Mouse (Mus musculus) heart, embryonic 14.5 days (tissue): ENCODE results near the gene Trim65. TPM values are rescaled to one million over a fixed set of nuclear protein-coding genes. Genes with fewer than 3 reads are reported as not detected.
A peak's percentile ranks its signal among the peaks of the same experiment; 100 is the strongest.

Source experiments
- ATAC-seq: fragments of 200-750 bp; cut with Nextera tagmentation; 2 replicates; pipeline ENCODE4 v1.8.0; 2017; ENCODE audit warnings: low read depth, moderate TSS enrichment; ENCODE audit not compliant: insufficient number of reproducible peaks, insufficient read depth, low FRiP score
- H3K27ac ChIP-seq, 2 experiments: fragments of 200-500 bp in 1 of 2; fragments of 300-500 bp in 1 of 2; sonication (generic) in 1 of 2; replicated peaks in 1 of 2; 2 replicates each; pipeline ENCODE4 v1.5.1; 2012 to 2014; ENCODE audit warnings: low read depth in 2 of 2, low read length in 2 of 2, control low read depth in 1 of 2, mild to moderate bottlenecking in 1 of 2, mixed read lengths in 1 of 2; ENCODE audit not compliant: control insufficient read depth in 1 of 2, insufficient read depth in 1 of 2
- H3K27me3 ChIP-seq: fragments of 300-500 bp; sonication (generic); 2 replicates; pipeline ENCODE4 v1.6.1; 2014; ENCODE audit warnings: mild to moderate bottlenecking, low read length, control low read depth; ENCODE audit not compliant: control insufficient read depth, insufficient read depth
- H3K36me3 ChIP-seq: fragments of 300-500 bp; sonication (generic); 2 replicates; pipeline ENCODE4 v1.6.1; 2014; ENCODE audit warnings: mild to moderate bottlenecking, control low read depth, low read length, mixed read lengths; ENCODE audit not compliant: control insufficient read depth, insufficient read depth
- H3K4me1 ChIP-seq, 2 experiments: fragments of 200-500 bp in 1 of 2; fragments of 300-500 bp in 1 of 2; sonication (generic) in 1 of 2; 2 replicates each; pipeline ENCODE4 v1.6.1; 2012 to 2014; ENCODE audit warnings: low read length in 2 of 2, control low read depth in 1 of 2, mixed read lengths in 1 of 2; ENCODE audit not compliant: control insufficient read depth in 2 of 2, insufficient read depth in 2 of 2
- H3K4me2 ChIP-seq: fragments of 300-500 bp; sonication (generic); 2 replicates; pipeline ENCODE4 v1.6.1; 2014; ENCODE audit warnings: mild to moderate bottlenecking, low read length
- H3K4me3 ChIP-seq, 2 experiments: fragments of 200-500 bp in 1 of 2; fragments of 300-500 bp in 1 of 2; sonication (generic) in 1 of 2; 2 replicates each; pipeline ENCODE4 v1.5.1; 2012 to 2014; ENCODE audit warnings: low read length in 2 of 2, mild to moderate bottlenecking in 2 of 2, control low read depth in 1 of 2, low read depth in 1 of 2, moderate library complexity in 1 of 2; ENCODE audit not compliant: control insufficient read depth in 1 of 2, insufficient read depth in 1 of 2
- H3K9ac ChIP-seq: fragments of 300-500 bp; sonication (generic); 2 replicates; pipeline ENCODE4 v1.6.1; 2014; ENCODE audit warnings: mild to moderate bottlenecking, low read length
- H3K9me3 ChIP-seq: fragments of 300-500 bp; sonication (generic); 2 replicates; pipeline ENCODE4 v1.6.1; 2016; ENCODE audit warnings: low read length, control low read depth; ENCODE audit not compliant: control insufficient read depth
- WGBS: fragments of 180-500 bp; shearing (Covaris S2); extraction: QIAGEN DNeasy Blood & Tissue Kit; methylation state at CpG from one replicate; pipeline ENCODE4 v1.1.7; 2014; 5-methylcytosine and 5-hydroxymethylcytosine counted together
- polyA plus RNA-seq: library from polyadenylated mRNA; unstranded; fragments of >200 nt; fragmentation: Nextera tagmentation; extraction: Ambion mirVana; gene quantifications from 2 replicates; pipeline ENCODE4 v1.2.1, GENCODE M21; 2014

Gene Trim65
- polyA plus RNA-seq, 1 experiment from 2014 or later, result 4.8 TPM

DNA sequence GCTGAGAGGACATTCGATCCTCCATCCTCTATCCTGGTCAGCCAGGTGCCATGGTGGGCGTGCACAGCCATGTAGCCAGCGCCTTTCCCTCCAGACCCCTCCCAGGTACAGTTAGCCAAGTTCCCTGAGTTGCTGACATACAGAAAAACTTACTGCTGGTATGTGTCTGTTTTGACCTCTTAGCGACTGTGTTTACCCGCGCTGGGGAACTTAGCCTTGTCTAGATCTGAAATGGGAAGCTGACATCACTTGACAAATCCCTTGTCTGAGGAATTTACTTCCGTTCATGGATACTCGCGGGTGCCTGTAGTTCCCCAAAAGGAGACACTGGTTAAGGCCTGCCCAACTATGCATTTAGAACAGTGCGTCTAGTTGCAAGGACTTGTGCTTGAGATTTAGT lies 20.4 kb downstream of the Trim65 start:
- no peaks in the 10 kb centered on the region for H3K9me3 ChIP-seq
- H3K4me2 ChIP-seq, result peak overlapping the region; percentile 79
- 0 out of 2 replicates have a peak, but pooled peaks have one; percentile 4 for ATAC-seq
- peak overlapping the region; percentile 71 to 88 for H3K4me3 ChIP-seq
- peaks cover 27 to 37% of the 10 kb centered on the region in 2 experiments for H3K4me1 ChIP-seq
- H3K36me3 ChIP-seq, result peaks cover 25% of the 10 kb centered on the region
- H3K27me3 ChIP-seq, result no peaks in the 10 kb centered on the region
- peak overlapping the region; percentile 95 for H3K9ac ChIP-seq
- H3K27ac ChIP-seq, result peak overlapping the region; percentile 68 to 83
- 7% methylated on average over 10 of the region's 10 CpGs for WGBS

DNA sequence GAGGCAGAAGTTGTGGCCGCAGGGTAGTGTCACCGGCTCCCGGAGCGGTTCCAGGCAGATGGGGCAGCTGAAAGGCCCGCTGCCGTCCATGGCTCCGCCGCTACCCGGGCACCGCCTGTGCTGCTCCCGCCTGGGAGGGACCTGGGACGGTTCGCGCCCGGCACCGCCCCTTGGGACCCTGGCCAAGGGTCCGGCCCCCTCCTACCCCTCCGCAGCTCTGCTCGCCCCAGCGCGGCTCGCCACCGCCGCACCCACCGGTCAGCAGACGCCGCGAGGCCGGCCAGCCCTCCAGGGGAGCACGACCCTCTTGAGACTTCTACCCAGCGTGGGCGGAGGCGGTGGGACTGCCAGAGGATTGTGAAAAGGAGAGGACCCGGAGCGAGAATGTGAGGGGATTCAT lies 20.8 kb downstream of the Trim65 start:
- no peaks in the 10 kb centered on the region for H3K9me3 ChIP-seq
- peak overlapping the region; percentile 95 for H3K9ac ChIP-seq
- no peaks in the 10 kb centered on the region for H3K27me3 ChIP-seq
- under 1% methylated on average over 35 of the region's 35 CpGs for WGBS
- H3K4me1 ChIP-seq, result peaks cover 27 to 40% of the 10 kb centered on the region in 2 experiments
- peak overlapping the region; percentile 71 to 88 for H3K4me3 ChIP-seq
- H3K4me2 ChIP-seq, result peak overlapping the region; percentile 79
- H3K27ac ChIP-seq, result peak overlapping the region; percentile 68 to 83
- ATAC-seq, result peak; percentile 85
- peaks cover 28% of the 10 kb centered on the region for H3K36me3 ChIP-seq

- H3K36me3 ChIP-seq, result peaks cover 28% of the 10 kb centered on the region
- H3K27ac ChIP-seq, result peak overlapping the region; percentile 68 to 83
- H3K27me3 ChIP-seq, result no peaks in the 10 kb centered on the region
- no peak for ATAC-seq
- WGBS, result under 1% methylated on average over 70 of the region's 70 CpGs
- H3K4me3 ChIP-seq, result peak overlapping the region; percentile 71 to 88
- H3K9ac ChIP-seq, result peak overlapping the region; percentile 95
- no peaks in the 10 kb centered on the region for H3K9me3 ChIP-seq
- H3K4me1 ChIP-seq, result peaks cover 29 to 46% of the 10 kb centered on the region in 2 experiments
- H3K4me2 ChIP-seq, result peak overlapping the region; percentile 79
Measured at GRCm38 (mm10) chr11:116109441-116110081, 21.4 kb downstream of the Trim65 start.

DNA sequence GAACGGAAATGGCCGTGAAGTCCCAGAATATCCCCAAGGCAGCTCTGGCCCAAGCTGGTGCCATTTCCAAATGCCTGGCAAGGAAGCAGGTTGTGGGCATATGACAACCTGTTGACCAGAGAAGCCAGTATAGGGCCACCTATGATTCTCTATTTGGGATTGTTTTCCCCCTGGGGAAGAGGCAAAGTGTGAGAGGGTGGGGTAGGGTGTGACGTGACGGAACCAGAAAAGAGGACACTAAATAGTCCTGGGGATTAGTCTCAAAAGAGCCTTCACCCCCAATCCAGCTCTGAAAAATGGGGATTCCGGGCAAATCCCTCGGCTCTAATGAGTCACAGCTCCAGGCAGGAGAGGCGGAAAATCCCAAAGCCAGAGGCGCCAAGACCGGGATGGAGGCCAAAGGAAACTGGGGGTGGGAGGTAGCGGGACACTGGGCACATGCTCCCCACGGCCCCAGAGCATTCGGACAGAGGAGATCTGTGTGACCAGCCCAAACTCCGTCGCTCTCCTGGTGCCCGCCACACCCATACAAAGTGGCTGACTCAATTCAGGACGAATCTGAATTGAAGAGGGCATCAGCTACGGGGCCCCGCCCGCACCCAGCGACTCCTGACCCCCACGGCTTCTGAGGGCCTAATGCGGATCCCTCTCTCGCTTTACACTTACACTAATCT lies 22.3 kb downstream of the Trim65 start:
- WGBS, result 7% methylated on average over 23 of the region's 23 CpGs
- Histone ChIP-seq H3K27me3 (no peaks in the 10 kb centered on the region), H3K36me3 (peaks cover 28% of the 10 kb centered on the region), H3K27ac (peak overlapping the region; percentile 68 to 83), H3K4me1 (peaks cover 37 to 56% of the 10 kb centered on the region in 2 experiments), H3K4me3 (peak overlapping the region; percentile 71 to 88), H3K4me2 (peak overlapping the region; percentile 79), H3K9ac (peak overlapping the region; percentile 95), H3K9me3 (no peaks in the 10 kb centered on the region)
- ATAC-seq, result no peak

GRCm38 (mm10) chr11:116107777-116108285 lies 23.1 kb downstream of the Trim65 start:
- Histone ChIP-seq H3K4me2 (peak overlapping the region; percentile 79), H3K9me3 (no peaks in the 10 kb centered on the region), H3K4me1 (peaks cover 43 to 63% of the 10 kb centered on the region in 2 experiments), H3K4me3 (peak overlapping the region; percentile 71 to 88), H3K27me3 (no peaks in the 10 kb centered on the region), H3K36me3 (peaks cover 28% of the 10 kb centered on the region), H3K9ac (peak overlapping the region; percentile 95), H3K27ac (peak overlapping the region; percentile 21 to 83; a peak in 3 of 4 replicates)
- no peak for ATAC-seq
- 32% methylated on average over 19 of the region's 19 CpGs for WGBS

DNA sequence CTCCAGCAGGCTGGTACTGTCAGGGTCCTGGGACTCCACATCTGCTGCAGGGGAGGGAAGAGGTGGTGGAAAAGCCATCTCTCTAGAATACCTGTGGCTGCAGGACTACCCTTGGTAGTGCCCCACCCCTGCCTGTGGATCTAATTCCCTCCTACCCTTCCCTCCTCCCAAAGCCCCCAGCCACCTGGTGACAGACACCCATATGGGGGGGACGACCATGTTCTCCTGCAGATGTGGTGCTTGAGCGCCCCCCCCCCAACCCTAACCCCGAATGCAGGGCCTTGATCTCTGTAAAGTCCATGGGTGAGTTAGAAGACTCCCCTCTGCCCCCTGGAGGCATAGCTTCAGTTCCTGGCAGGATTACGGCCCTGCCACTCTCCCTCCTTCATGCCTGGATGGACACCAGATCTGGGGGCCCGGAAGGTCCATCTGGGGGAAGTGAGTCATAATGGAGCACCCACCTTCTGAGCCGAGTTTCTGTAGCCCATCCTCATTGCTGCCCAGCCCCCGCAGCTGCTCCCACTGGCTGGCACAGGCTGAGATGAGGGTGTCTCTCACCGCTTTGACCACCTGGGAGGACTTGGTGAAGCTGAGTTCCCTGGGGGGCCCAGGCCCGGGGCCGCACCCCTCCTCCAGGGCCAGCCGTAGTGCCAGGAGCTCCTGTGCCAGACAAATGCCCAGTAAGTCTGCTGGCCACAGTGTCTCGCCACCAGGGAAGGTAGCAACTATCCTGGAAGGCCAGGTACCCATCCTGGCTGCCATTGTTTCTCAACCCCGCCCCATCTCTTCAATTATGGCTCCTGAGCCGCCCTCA lies 23.8 kb downstream of the Trim65 start:
- Histone ChIP-seq H3K4me2 (peak overlapping the region; percentile 79), H3K4me1 (peaks cover 46 to 66% of the 10 kb centered on the region in 2 experiments), H3K9ac (peak overlapping the region; percentile 95), H3K9me3 (no peaks in the 10 kb centered on the region), H3K27ac (peak overlapping the region; percentile 24 to 83; a peak in 3 of 4 replicates), H3K4me3 (peak overlapping the region; percentile 71 to 88), H3K27me3 (no peaks in the 10 kb centered on the region), H3K36me3 (peaks cover 28% of the 10 kb centered on the region)
- no peak for ATAC-seq
- WGBS, result 34% methylated on average over 14 of the region's 14 CpGs
